Mouse (Mus musculus) stomach, postnatal 0 days (tissue): ENCODE data around the gene Pigg. TPM values are rescaled to one million over a fixed set of nuclear protein-coding genes. Genes with fewer than 3 reads are reported as not detected.
A peak's percentile ranks its signal among the peaks of the same experiment; 100 is the strongest.

ENCODE experiments used
- ATAC-seq: fragments of 200-750 bp; cut with Nextera tagmentation; 2 replicates; pipeline ENCODE4 v1.8.0; 2017; ENCODE audit not compliant: low FRiP score, low TSS enrichment
- DNase-seq: peaks from one replicate; pipeline ENCODE4 v3.0.0-alpha.2; 2016; ENCODE audit warnings: low spot score
- H3K27ac ChIP-seq: fragments of 300-500 bp; sonication (generic); replicated peaks from 2 replicates; pipeline ENCODE4 v1.5.1; 2014; ENCODE audit warnings: mild to moderate bottlenecking, control low read depth
- H3K27me3 ChIP-seq: fragments of 300-500 bp; sonication (generic); 2 replicates; pipeline ENCODE4 v1.6.1; 2014; ENCODE audit warnings: low read length; ENCODE audit not compliant: control insufficient read depth, insufficient read depth
- H3K36me3 ChIP-seq: fragments of 300-500 bp; sonication (generic); 2 replicates; pipeline ENCODE4 v1.6.1; 2014; ENCODE audit warnings: low read length, mixed read lengths; ENCODE audit not compliant: control insufficient read depth, insufficient read depth
- H3K4me1 ChIP-seq: fragments of 300-500 bp; sonication (generic); replicated peaks from 2 replicates; pipeline ENCODE4 v1.6.1; 2014; ENCODE audit warnings: antibody characterized with exemption; ENCODE audit not compliant: control insufficient read depth, insufficient read depth
- H3K4me2 ChIP-seq: fragments of 300-500 bp; sonication (generic); replicated peaks from 2 replicates; pipeline ENCODE4 v1.6.1; 2014; ENCODE audit warnings: low read depth, mild to moderate bottlenecking, control low read depth, moderate library complexity
- H3K4me3 ChIP-seq: fragments of 300-500 bp; sonication (generic); 2 replicates; pipeline ENCODE4 v1.5.1; 2014; ENCODE audit warnings: low read depth, low read length, control low read depth
- H3K9ac ChIP-seq: fragments of 300-500 bp; sonication (generic); 2 replicates; pipeline ENCODE4 v1.6.1; 2014; ENCODE audit warnings: mild to moderate bottlenecking, low read length, control low read depth, mixed read lengths
- H3K9me3 ChIP-seq: fragments of 300-500 bp; sonication (generic); 2 replicates; pipeline ENCODE4 v1.6.1; 2016; ENCODE audit warnings: low read length; ENCODE audit not compliant: control insufficient read depth
- CTCF ChIP-seq: IDR thresholded peaks from 2 replicates; pipeline ENCODE4 v1.5.1; 2016; ENCODE audit warnings: antibody characterized with exemption, low read depth, mild to moderate bottlenecking, moderate library complexity
- EP300 ChIP-seq: optimal IDR thresholded peaks from 2 replicates; pipeline ENCODE3; 2016; ENCODE audit warnings: antibody characterized with exemption
- WGBS: fragments of 180-500 bp; shearing (Covaris S2); extraction: QIAGEN DNeasy Blood & Tissue Kit; methylation state at CpG from one replicate; pipeline ENCODE4 v1.1.7; 2014; 5-methylcytosine and 5-hydroxymethylcytosine counted together
- polyA plus RNA-seq: library from polyadenylated mRNA; unstranded; fragments of >200 nt; fragmentation: Nextera tagmentation; extraction: Ambion mirVana; gene quantifications from 2 replicates; pipeline ENCODE4 v1.2.1, GENCODE M21; 2015

Gene Pigg
- polyA plus RNA-seq, 1 experiment from 2014 or later = 4.2 TPM

DNA sequence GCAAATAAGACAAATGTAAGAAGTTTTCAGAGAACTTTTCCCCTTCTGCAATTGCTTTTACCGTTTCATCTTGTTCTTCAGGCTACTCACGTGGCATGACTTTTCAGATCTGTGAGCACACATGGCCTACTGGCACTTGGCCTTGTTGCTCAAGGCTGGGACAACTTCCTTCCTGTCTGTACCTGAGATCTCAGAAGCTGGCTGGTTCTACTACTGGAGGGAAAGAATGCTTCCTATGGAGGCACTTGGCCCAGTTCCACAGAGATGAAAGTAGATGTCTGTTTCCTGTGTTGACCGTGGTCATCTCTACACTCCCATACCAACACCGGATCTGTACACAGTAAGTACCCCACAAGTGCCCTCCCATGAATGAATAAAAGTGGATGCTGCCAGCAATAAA, 47.8 kb downstream of the Pigg start:
- no peak for TF ChIP-seq CTCF
- no peak for TF ChIP-seq EP300
- Histone ChIP-seq H3K4me3 (no peak overlapping the region), H3K4me1 (no peaks in the 10 kb centered on the region), H3K36me3 (no peaks in the 10 kb centered on the region), H3K27ac (no peak overlapping the region), H3K9me3 (no peaks in the 10 kb centered on the region), H3K9ac (no peak overlapping the region), H3K27me3 (peaks cover 3% of the 10 kb centered on the region; the same call in 1 of the 2 replicates), H3K4me2 (no peak overlapping the region)
- WGBS = 81% methylated on average over 4 of the region's 4 CpGs
- DNase-seq (no peak), ATAC-seq (no peak)

- Histone ChIP-seq H3K27me3 (peaks cover 14% of the 10 kb centered on the region), H3K36me3 (no peaks in the 10 kb centered on the region), H3K9me3 (no peaks in the 10 kb centered on the region), H3K4me2 (no peak overlapping the region), H3K9ac (no peak overlapping the region), H3K4me1 (no peaks in the 10 kb centered on the region), H3K27ac (no peak overlapping the region), H3K4me3 (no peak overlapping the region)
- DNase-seq = no peak
- 33% methylated on average over 3 of the region's 3 CpGs for WGBS
- no peak for ATAC-seq
- TF ChIP-seq EP300 (no peak), CTCF (peak; percentile 36; the same call in 1 of the 2 replicates)
Observed at GRCm38 (mm10) chr5:108362330-108362729, 49.9 kb downstream of the Pigg start.

DNA sequence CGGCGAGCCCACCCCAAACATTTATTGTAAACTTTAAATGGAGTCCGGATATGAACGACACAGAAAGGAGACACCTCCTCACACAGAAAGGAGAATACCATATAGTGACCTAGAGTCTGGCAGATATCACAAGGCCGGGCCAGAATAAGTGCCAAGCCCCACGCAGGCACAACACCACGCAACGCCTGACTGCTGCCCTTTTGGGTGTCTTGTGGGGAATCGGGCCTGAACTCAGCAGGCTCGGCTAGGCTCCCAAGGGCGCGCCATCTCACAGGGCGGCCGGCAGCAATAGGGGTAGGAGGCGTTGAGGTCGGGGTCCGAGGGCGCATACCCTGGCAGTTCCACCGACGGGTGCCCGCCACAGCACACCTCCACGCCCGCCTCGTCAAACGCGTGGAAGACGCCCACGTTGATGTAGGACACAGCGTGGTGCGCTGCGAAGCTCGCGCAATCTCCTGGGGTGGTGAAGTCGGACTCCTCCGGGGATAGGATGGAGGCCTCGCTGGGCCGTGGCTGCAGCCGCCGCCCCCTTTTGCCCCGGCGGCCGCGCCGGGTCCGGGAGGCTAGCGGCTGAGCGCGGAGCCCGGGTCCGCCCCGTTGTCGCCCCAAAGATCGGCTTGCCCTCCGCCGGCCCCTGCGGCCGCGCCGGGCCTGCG, 54.0 kb downstream of the Pigg start:
- no peak for DNase-seq
- TF ChIP-seq EP300 (no peak), CTCF (no peak)
- no peaks in the 10 kb centered on the region for H3K9me3 ChIP-seq
- 2% methylated on average over 59 of the region's 60 CpGs for WGBS
- H3K36me3 ChIP-seq = no peaks in the 10 kb centered on the region
- peak overlapping the region; percentile 94 for H3K4me2 ChIP-seq
- 0 out of 2 replicates have a peak, but pooled peaks have one; percentile 34 for ATAC-seq
- H3K4me1 ChIP-seq = 0 out of 2 replicates have a peak, but pooled peaks cover 6% of the 10 kb centered on the region
- H3K4me3 ChIP-seq = peak overlapping the region; percentile 57
- H3K9ac ChIP-seq = peak overlapping the region; percentile 50
- H3K27ac ChIP-seq = no peak overlapping the region
- peaks cover 37% of the 10 kb centered on the region for H3K27me3 ChIP-seq

DNA sequence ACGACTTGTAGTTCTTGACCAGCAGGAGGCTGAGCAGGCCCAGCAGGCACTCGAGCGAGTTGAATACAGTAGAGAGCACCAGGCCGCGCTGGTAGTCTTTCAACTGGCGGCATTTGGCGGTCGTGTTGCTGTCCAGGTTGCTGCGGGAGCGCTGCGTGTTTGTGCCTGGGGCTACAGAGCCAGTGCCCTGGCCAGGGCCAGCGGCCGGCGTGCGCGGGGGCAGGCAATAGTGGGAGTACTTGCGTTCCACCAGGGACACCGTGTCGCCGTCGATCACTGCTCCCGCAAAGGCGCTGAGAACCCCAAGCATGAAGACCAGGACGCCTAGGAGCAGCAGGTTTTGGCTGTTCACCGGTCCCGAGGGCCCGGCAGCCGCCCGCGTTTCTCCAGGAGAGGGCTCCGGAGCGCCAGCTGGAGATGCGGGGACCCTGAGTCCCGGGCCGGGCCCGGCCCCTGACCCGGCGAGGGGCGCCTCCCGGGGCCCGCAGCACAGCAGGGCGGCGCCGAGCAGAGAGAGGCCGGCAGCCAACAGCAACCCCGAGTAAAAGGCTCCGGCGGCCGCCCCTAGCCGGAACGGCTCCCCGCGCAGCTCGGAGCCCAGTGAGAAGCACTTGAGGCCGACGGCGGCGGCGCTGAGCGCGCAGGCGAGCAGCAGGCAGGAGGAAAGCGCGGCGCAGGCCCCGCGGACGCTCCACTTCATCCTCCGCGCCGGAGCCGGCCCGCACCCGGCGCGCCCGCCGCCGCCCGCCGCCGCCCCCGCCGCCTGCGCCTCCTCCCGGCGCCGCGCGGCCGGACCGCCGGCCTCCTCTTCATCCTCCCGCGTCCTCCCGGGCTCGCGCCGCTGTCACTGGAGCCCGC, 54.8 kb downstream of the Pigg start:
- under 1% methylated on average over 50 of the region's 100 CpGs for WGBS
- ATAC-seq (peak; percentile 36; the same call in 1 of the 2 replicates), DNase-seq (peak; percentile 38)
- Histone ChIP-seq H3K4me1 (0 out of 2 replicates have a peak, but pooled peaks cover 6% of the 10 kb centered on the region), H3K9me3 (no peaks in the 10 kb centered on the region), H3K27me3 (peaks cover 37% of the 10 kb centered on the region), H3K27ac (no peak overlapping the region), H3K4me2 (peak overlapping the region; percentile 94), H3K9ac (peak overlapping the region; percentile 50), H3K4me3 (peak overlapping the region; percentile 57), H3K36me3 (no peaks in the 10 kb centered on the region)
- TF ChIP-seq CTCF (peak; percentile 34), EP300 (no peak)

GRCm38 (mm10) chr5:108367871-108368332, 55.5 kb downstream of the Pigg start, which contains the start of gene Gm42517:
TSS of gene Gm42517 (minus strand) at chr5:108367922.
- 0 out of 2 replicates have a peak, but pooled peaks cover 6% of the 10 kb centered on the region for H3K4me1 ChIP-seq
- H3K36me3 ChIP-seq = no peaks in the 10 kb centered on the region
- peak within 1 kb of the TSS; percentile 94 for H3K4me2 ChIP-seq
- peaks cover 37% of the 10 kb centered on the region for H3K27me3 ChIP-seq
- peak within 1 kb of the TSS; percentile 50 for H3K9ac ChIP-seq
- 2% methylated on average over 24 of the region's 36 CpGs for WGBS
- H3K4me3 ChIP-seq = peak within 1 kb of the TSS; percentile 57
- ATAC-seq (peak; percentile 22; the same call in 1 of the 2 replicates), DNase-seq (peak; percentile 17)
- H3K27ac ChIP-seq = no peak within 1 kb of the TSS
- H3K9me3 ChIP-seq = no peaks in the 10 kb centered on the region
- no peak for TF ChIP-seq EP300
- no peak for TF ChIP-seq CTCF
